Mouse (Mus musculus) liver, embryonic 13.5 days (tissue): ENCODE measurements around the gene Hist1h1d. TPM values are rescaled to one million over a fixed set of nuclear protein-coding genes. Genes with fewer than 3 reads are reported as not detected.
A peak's percentile ranks its signal among the peaks of the same experiment; 100 is the strongest.
"Not testable (repeated sequence)": the region's sequence is repeated elsewhere in the genome, so short reads cannot be mapped to it uniquely, and the experiment has no call there.

ENCODE experiments used
- ATAC-seq: fragments of 200-750 bp; cut with Nextera tagmentation; 2 replicates; pipeline ENCODE4 v1.8.0; 2017; ENCODE audit warnings: low read depth, mild to moderate bottlenecking, moderate number of reproducible peaks, moderate library complexity
- DNase-seq: peaks from one replicate; pipeline ENCODE4 v3.0.0; 2022
- H3K27ac ChIP-seq: fragments of 300-500 bp; sonication (generic); 2 replicates; pipeline ENCODE4 v1.5.1; 2015; ENCODE audit warnings: moderate library complexity, mild to moderate bottlenecking, inconsistent platforms
- H3K27me3 ChIP-seq: fragments of 300-500 bp; sonication (generic); 2 replicates; pipeline ENCODE4 v1.6.1; 2015; ENCODE audit warnings: mild to moderate bottlenecking, inconsistent platforms
- H3K36me3 ChIP-seq: fragments of 300-500 bp; sonication (generic); 2 replicates; pipeline ENCODE4 v1.6.1; 2015; ENCODE audit warnings: mild to moderate bottlenecking, inconsistent platforms
- H3K4me1 ChIP-seq: fragments of 300-500 bp; sonication (generic); replicated peaks from 2 replicates; pipeline ENCODE4 v1.6.1; 2015; ENCODE audit warnings: inconsistent platforms
- H3K4me2 ChIP-seq: fragments of 300-500 bp; sonication (generic); 2 replicates; pipeline ENCODE4 v1.6.1; 2015; ENCODE audit warnings: inconsistent platforms, mild to moderate bottlenecking, moderate library complexity
- H3K4me3 ChIP-seq: fragments of 300-500 bp; sonication (generic); replicated peaks from 2 replicates; pipeline ENCODE4 v1.5.1; 2015; ENCODE audit warnings: mild to moderate bottlenecking, inconsistent platforms
- H3K9ac ChIP-seq: fragments of 300-500 bp; sonication (generic); 2 replicates; pipeline ENCODE4 v1.6.1; 2015; ENCODE audit warnings: mild to moderate bottlenecking, inconsistent platforms
- H3K9me3 ChIP-seq: fragments of 300-500 bp; sonication (generic); replicated peaks from 2 replicates; pipeline ENCODE4 v1.6.1; 2016; ENCODE audit warnings: inconsistent platforms
- WGBS: fragments of 180-500 bp; shearing (Covaris S2); methylation state at CpG from one replicate; pipeline ENCODE4 v1.1.7; 2015; ENCODE audit not compliant: insufficient replicate concordance; 5-methylcytosine and 5-hydroxymethylcytosine counted together
- polyA plus RNA-seq: library from polyadenylated mRNA; unstranded; fragments of >200 nt; fragmentation: Nextera tagmentation; extraction: Ambion mirVana; gene quantifications from 2 replicates; pipeline ENCODE4 v1.2.1, GENCODE M21; 2015

Hist1h1d gene
- polyA plus RNA-seq, 1 experiment from 2014 or later = 0.93 TPM

GRCm38 (mm10) chr13:23570261-23571021 lies 17.4 kb downstream of the Hist1h1d start:
- WGBS = under 1% methylated on average over 26 of the region's 41 CpGs
- Histone ChIP-seq H3K9ac (peak overlapping the region; percentile 80), H3K4me1 (peaks cover 36% of the 10 kb centered on the region), H3K27ac (peak overlapping the region; percentile 96), H3K4me3 (peak overlapping the region; percentile 55), H3K4me2 (peak overlapping the region; percentile 70)
- not testable (repeated sequence) for H3K9me3 ChIP-seq, DNase-seq, ATAC-seq, H3K27me3 ChIP-seq, H3K36me3 ChIP-seq

- DNase-seq (peak; percentile 88), ATAC-seq (peak; percentile 78)
- Histone ChIP-seq H3K27me3 (no peaks in the 10 kb centered on the region), H3K4me1 (peaks cover 33% of the 10 kb centered on the region), H3K36me3 (no peaks in the 10 kb centered on the region), H3K27ac (peak within 1 kb of the TSS; percentile 96), H3K9me3 (no peaks in the 10 kb centered on the region), H3K4me3 (peak within 1 kb of the TSS; percentile 64), H3K9ac (peak within 1 kb of the TSS; percentile 92), H3K4me2 (peak within 1 kb of the TSS; percentile 81)
- WGBS = under 1% methylated on average over 18 of the region's 18 CpGs
Observed at GRCm38 (mm10) chr13:23571022-23571503, 18.0 kb downstream of the Hist1h1d start, which contains the start of the genes Hist1h2ae and Hist1h2bg. TSS of gene Hist1h2ae (minus strand) at chr13:23571220. TSS of gene Hist1h2bg (plus strand) at chr13:23571396.

- ATAC-seq = peak; percentile 3; the same call in 1 of the 2 replicates
Observed at GRCm38 (mm10) chr13:23571504-23572217, 18.6 kb downstream of the Hist1h1d start.

GRCm38 (mm10) chr13:23572218-23573033 lies 19.4 kb downstream of the Hist1h1d start:
- DNase-seq = no peak
- Histone ChIP-seq H3K4me1 (peaks cover 42% of the 10 kb centered on the region), H3K4me2 (peak overlapping the region; percentile 81), H3K9ac (peak overlapping the region; percentile 92), H3K36me3 (no peaks in the 10 kb centered on the region), H3K27me3 (no peaks in the 10 kb centered on the region), H3K27ac (peak overlapping the region; percentile 96), H3K9me3 (no peaks in the 10 kb centered on the region), H3K4me3 (peak overlapping the region; percentile 64)
- ATAC-seq = no peak
- WGBS = 30% methylated on average over 2 of the region's 2 CpGs

More at GRCm38 (mm10) chr13:23571504-23572217, 18.6 kb downstream of the Hist1h1d start:
- H3K27me3 ChIP-seq, H3K36me3 ChIP-seq, H3K9me3 ChIP-seq: not testable (repeated sequence)
- WGBS = 1% methylated on average over 12 of the region's 34 CpGs
- Histone ChIP-seq H3K4me1 (peaks cover 39% of the 10 kb centered on the region), H3K4me3 (peak overlapping the region; percentile 64), H3K27ac (peak overlapping the region; percentile 96), H3K9ac (peak overlapping the region; percentile 92), H3K4me2 (peak overlapping the region; percentile 81)
- peak; percentile 64 for DNase-seq

GRCm38 (mm10) chr13:23573034-23573897 lies 20.2 kb downstream of the Hist1h1d start:
- H3K27me3 ChIP-seq, H3K9me3 ChIP-seq, ATAC-seq, DNase-seq, H3K36me3 ChIP-seq: not testable (repeated sequence)
- WGBS = 5% methylated on average over 20 of the region's 20 CpGs
- Histone ChIP-seq H3K4me2 (peak overlapping the region; percentile 81), H3K4me1 (peaks cover 42% of the 10 kb centered on the region), H3K9ac (peak overlapping the region; percentile 92), H3K4me3 (peak overlapping the region; percentile 64), H3K27ac (peak overlapping the region; percentile 96)

GRCm38 (mm10) chr13:23573898-23574524 lies 20.9 kb downstream of the Hist1h1d start, which contains the start of the genes Hist1h2bf and Hist1h2ad:
TSS of gene Hist1h2bf (minus strand) at chr13:23574196.
TSS of gene Hist1h2ad (plus strand) at chr13:23574381.
- H3K4me1 ChIP-seq = peaks cover 45% of the 10 kb centered on the region
- peak within 1 kb of the TSS; percentile 64 for H3K4me3 ChIP-seq
- not testable (repeated sequence) for H3K36me3 ChIP-seq, H3K27me3 ChIP-seq, H3K9me3 ChIP-seq
- peak within 1 kb of the TSS; percentile 97 for H3K27ac ChIP-seq
- H3K9ac ChIP-seq = peak within 1 kb of the TSS; percentile 92
- ATAC-seq (peak; percentile 77), DNase-seq (peak; percentile 93)
- peak within 1 kb of the TSS; percentile 81 for H3K4me2 ChIP-seq
- WGBS = under 1% methylated on average over 42 of the region's 42 CpGs

- Histone ChIP-seq H3K4me1 (peaks cover 45% of the 10 kb centered on the region), H3K27ac (peak overlapping the region; percentile 97), H3K4me2 (peak overlapping the region; percentile 59), H3K9ac (peak overlapping the region; percentile 83), H3K4me3 (peak overlapping the region; percentile 62)
- not testable (repeated sequence) for ATAC-seq, H3K9me3 ChIP-seq, H3K27me3 ChIP-seq, DNase-seq, H3K36me3 ChIP-seq
- under 1% methylated on average over 11 of the region's 39 CpGs for WGBS
Observed at GRCm38 (mm10) chr13:23574546-23575170, 21.6 kb downstream of the Hist1h1d start.

GRCm38 (mm10) chr13:23575271-23575851 lies 22.3 kb downstream of the Hist1h1d start, which contains the start of gene Hist1h3d:
TSS of gene Hist1h3d (plus strand) at chr13:23575763.
- Histone ChIP-seq H3K4me3 (peak within 1 kb of the TSS; percentile 62), H3K9ac (peak within 1 kb of the TSS; percentile 83), H3K27ac (peak within 1 kb of the TSS; percentile 97), H3K36me3 (no peaks in the 10 kb centered on the region), H3K9me3 (no peaks in the 10 kb centered on the region), H3K27me3 (no peaks in the 10 kb centered on the region), H3K4me2 (peak within 1 kb of the TSS; percentile 74), H3K4me1 (peaks cover 43% of the 10 kb centered on the region)
- WGBS = under 1% methylated on average over 18 of the region's 18 CpGs
- DNase-seq (peak; percentile 83), ATAC-seq (peak; percentile 29)

GRCm38 (mm10) chr13:23575864-23576313 lies 22.8 kb downstream of the Hist1h1d start:
- H3K27me3 ChIP-seq, H3K36me3 ChIP-seq, DNase-seq, ATAC-seq, H3K9me3 ChIP-seq: not testable (repeated sequence)
- Histone ChIP-seq H3K9ac (peak overlapping the region; percentile 83), H3K27ac (peak overlapping the region; percentile 97), H3K4me1 (peaks cover 47% of the 10 kb centered on the region), H3K4me3 (peak overlapping the region; percentile 62), H3K4me2 (peak overlapping the region; percentile 74)
- under 1% methylated on average over 11 of the region's 40 CpGs for WGBS
